Mouse (Mus musculus): Measurements from ENCODE around the gene Ap3m1.

DNA sequence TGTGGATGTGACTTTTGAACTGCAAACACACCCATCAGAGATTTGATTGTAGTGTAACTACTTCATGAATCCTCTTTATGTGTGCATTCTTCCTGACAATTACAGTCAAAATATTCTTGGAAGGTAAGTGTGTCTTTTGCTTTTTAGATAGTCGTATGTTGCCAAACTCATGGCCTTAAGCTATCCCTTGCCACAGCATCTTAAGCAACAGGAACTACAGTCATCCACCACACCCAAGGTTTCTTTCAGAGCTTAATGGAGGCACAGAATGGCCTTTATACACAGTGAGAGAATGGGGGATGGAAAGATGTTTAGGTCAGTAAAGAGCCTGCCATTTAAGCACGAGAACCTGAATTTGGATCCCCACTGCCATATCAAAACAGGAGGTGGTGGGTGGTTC, 4.5 kb downstream of the Ap3m1 start:
- TF ChIP-seq CTCF (IDR thresholded peaks at IDR 0.05; ENCODE audit: low read depth) = no peak
- TF ChIP-seq EP300 (IDR thresholded peaks at IDR 0.05; ENCODE audit: low read depth) = no peak

Data from liver, postnatal 0 days (tissue).